Mouse (Mus musculus): ENCODE measurements around the gene Popdc3. TPM values are rescaled to one million over a fixed set of nuclear protein-coding genes. Genes with fewer than 3 reads are reported as not detected.

Gene Popdc3
- polyA plus RNA-seq, 1 experiment from 2014 or later, result 0.27 TPM

Other genes with a start within 250 kb of the Popdc3 start
- 27.6 and 28.8 TPM in 2 replicates for gene Prep, start 110.9 kb upstream of the Popdc3 start, polyA plus RNA-seq (2014; fragmentation: Nextera tagmentation; extraction: Ambion mirVana)
- 1.5 and 2.4 TPM in 2 replicates for gene Bves, start 157.7 kb downstream of the Popdc3 start, polyA plus RNA-seq (2014; fragmentation: Nextera tagmentation; extraction: Ambion mirVana)